Mouse (Mus musculus): ENCODE results near the gene Fbxl2. TPM values are rescaled to one million over a fixed set of nuclear protein-coding genes. Genes with fewer than 3 reads are reported as not detected.

The Fbxl2 gene
- polyA plus RNA-seq, 1 experiment, result 0.70 TPM

GRCm38 (mm10) chr9:113977225-113977840, 68.7 kb downstream of the Fbxl2 start:
- Histone ChIP-seq H3K4me1 (peaks cover 53% of the 10 kb centered on the region), H3K36me3 (replicated peaks; ENCODE audit: low read length) (peaks cover 97% of the 10 kb centered on the region), H3K9me3 (peaks cover 5% of the 10 kb centered on the region; the same call in 1 of the 2 replicates), H3K27me3 (replicated peaks) (no peaks in the 10 kb centered on the region), H3K4me3 (replicated peaks) (no peak overlapping the region)
- no peak for TF ChIP-seq FLI1 (IDR thresholded peaks at IDR 0.05; ENCODE audit: low read length)
- no peak for TF ChIP-seq GATA1 (IDR thresholded peaks at IDR 0.05; ENCODE audit: borderline replicate concordance, low read length)

GRCm38 (mm10) chr9:113976264-113976663, 69.7 kb downstream of the Fbxl2 start:
- Histone ChIP-seq H3K4me1 (peaks cover 51% of the 10 kb centered on the region), H3K36me3 (replicated peaks; ENCODE audit: low read length) (peaks cover 96% of the 10 kb centered on the region), H3K4me3 (replicated peaks) (no peak overlapping the region), H3K27me3 (replicated peaks) (no peaks in the 10 kb centered on the region), H3K9me3 (peaks cover 5% of the 10 kb centered on the region; the same call in 1 of the 2 replicates)
- TF ChIP-seq FLI1 (IDR thresholded peaks at IDR 0.05; ENCODE audit: low read length) (no peak), GATA1 (IDR thresholded peaks at IDR 0.05; ENCODE audit: borderline replicate concordance, low read length) (no peak)

GRCm38 (mm10) chr9:113975442-113975841, 70.5 kb downstream of the Fbxl2 start:
- Histone ChIP-seq H3K27me3 (replicated peaks) (no peaks in the 10 kb centered on the region), H3K4me3 (replicated peaks) (no peak overlapping the region), H3K4me1 (peaks cover 55% of the 10 kb centered on the region), H3K36me3 (replicated peaks; ENCODE audit: low read length) (peaks cover 97% of the 10 kb centered on the region), H3K9me3 (peaks cover 5% of the 10 kb centered on the region; the same call in 1 of the 2 replicates)
- TF ChIP-seq FLI1 (IDR thresholded peaks at IDR 0.05; ENCODE audit: low read length) (no peak), GATA1 (IDR thresholded peaks at IDR 0.05; ENCODE audit: borderline replicate concordance, low read length) (no peak)

DNA sequence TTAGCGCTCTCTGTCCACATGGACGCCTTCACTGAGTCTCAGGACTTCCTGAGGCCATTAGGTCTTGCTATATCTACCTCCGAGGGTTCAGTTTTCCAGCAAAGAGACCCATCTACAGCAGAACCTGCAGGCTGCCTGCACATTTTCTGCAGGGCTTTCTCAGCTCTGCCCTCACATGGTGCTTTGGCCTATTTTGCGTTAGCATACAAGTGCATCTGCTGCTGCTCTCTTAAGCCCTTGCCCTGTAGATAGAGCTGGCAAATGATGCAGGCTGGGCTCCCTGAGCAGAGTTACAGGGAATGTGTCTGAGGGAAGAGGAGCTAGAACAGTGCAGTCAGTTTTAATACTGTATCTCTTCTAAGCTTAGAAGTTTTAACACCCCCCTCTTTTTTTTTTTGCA, 71.0 kb downstream of the Fbxl2 start:
- Histone ChIP-seq H3K9me3 (peaks cover 5% of the 10 kb centered on the region; the same call in 1 of the 2 replicates), H3K36me3 (replicated peaks; ENCODE audit: low read length) (peaks cover 97% of the 10 kb centered on the region), H3K4me3 (replicated peaks) (no peak overlapping the region)

DNA sequence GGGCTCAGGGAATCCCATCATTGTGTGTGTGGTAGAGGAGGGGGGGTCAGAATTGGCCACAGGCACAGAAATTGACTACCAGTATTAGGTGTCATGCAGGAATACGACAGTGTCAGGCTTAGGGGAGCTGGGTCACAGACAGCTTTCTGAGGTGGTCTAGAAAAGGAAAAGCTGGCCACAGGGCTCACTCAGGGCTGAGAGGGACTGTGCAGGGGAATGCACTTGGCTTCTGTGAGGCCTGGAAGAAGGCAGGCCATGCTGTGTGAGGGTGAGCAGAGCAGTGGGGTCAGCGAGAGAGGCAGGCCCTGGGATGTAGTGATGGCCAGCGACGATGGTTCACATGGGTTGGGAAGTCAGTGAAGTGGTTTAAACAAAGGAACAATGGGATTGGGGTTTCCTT, 72.1 kb downstream of the Fbxl2 start:
- H3K27me3 ChIP-seq (replicated peaks), result no peaks in the 10 kb centered on the region
- TF ChIP-seq FLI1 (IDR thresholded peaks at IDR 0.05; ENCODE audit: low read length), result no peak
- no peak for TF ChIP-seq GATA1 (IDR thresholded peaks at IDR 0.05; ENCODE audit: borderline replicate concordance, low read length)
- H3K36me3 ChIP-seq (replicated peaks; ENCODE audit: low read length), result peaks cover 97% of the 10 kb centered on the region
- H3K4me1 ChIP-seq, result peaks cover 55% of the 10 kb centered on the region
- no peak overlapping the region for H3K4me3 ChIP-seq (replicated peaks)
- H3K9me3 ChIP-seq, result peaks cover 5% of the 10 kb centered on the region; the same call in 1 of the 2 replicates

More for the DNA sequence above, 71.0 kb downstream of the Fbxl2 start:
- H3K4me1 ChIP-seq, result peaks cover 55% of the 10 kb centered on the region
- H3K27me3 ChIP-seq (replicated peaks), result no peaks in the 10 kb centered on the region
- TF ChIP-seq FLI1 (IDR thresholded peaks at IDR 0.05; ENCODE audit: low read length), result no peak

DNA sequence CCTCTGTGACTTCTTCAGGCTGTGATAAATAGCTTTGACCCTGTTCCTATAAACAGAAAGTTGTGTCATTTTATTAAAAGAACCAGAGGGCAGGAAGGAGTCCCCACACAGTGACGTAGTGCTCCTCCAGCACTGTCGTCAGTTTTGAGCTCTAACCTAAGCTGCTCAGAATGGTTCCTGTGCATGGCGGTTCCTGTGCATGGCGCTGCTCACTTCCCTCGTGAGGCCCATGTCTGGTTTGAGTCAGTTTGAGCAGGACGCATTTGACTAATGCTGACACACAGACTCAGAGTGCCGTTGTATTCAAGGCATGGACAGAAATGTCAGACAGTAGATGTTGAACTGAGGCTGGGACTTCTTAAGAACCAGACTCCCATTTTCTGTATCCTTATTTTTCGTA, 74.4 kb downstream of the Fbxl2 start:
- Histone ChIP-seq H3K9me3 (peaks cover 4% of the 10 kb centered on the region; the same call in 1 of the 2 replicates), H3K4me3 (replicated peaks) (peak overlapping the region; percentile 54), H3K4me1 (peaks cover 57% of the 10 kb centered on the region), H3K27me3 (replicated peaks) (no peaks in the 10 kb centered on the region), H3K36me3 (replicated peaks; ENCODE audit: low read length) (peaks cover 97% of the 10 kb centered on the region)
- TF ChIP-seq FLI1 (IDR thresholded peaks at IDR 0.05; ENCODE audit: low read length) (no peak), GATA1 (IDR thresholded peaks at IDR 0.05; ENCODE audit: borderline replicate concordance, low read length) (no peak)

- TF ChIP-seq FLI1 (IDR thresholded peaks at IDR 0.05; ENCODE audit: low read length) (no peak), GATA1 (IDR thresholded peaks at IDR 0.05; ENCODE audit: borderline replicate concordance, low read length) (no peak)
- H3K36me3 ChIP-seq (replicated peaks; ENCODE audit: low read length), result peaks cover 97% of the 10 kb centered on the region
- H3K4me3 ChIP-seq (replicated peaks), result no peak overlapping the region
- no peaks in the 10 kb centered on the region for H3K27me3 ChIP-seq (replicated peaks)
- H3K4me1 ChIP-seq, result peaks cover 67% of the 10 kb centered on the region
- H3K9me3 ChIP-seq, result no peaks in the 10 kb centered on the region
Observed at GRCm38 (mm10) chr9:113970041-113970440, 76.0 kb downstream of the Fbxl2 start.

- no peak for TF ChIP-seq FLI1 (IDR thresholded peaks at IDR 0.05; ENCODE audit: low read length)
- no peak for TF ChIP-seq GATA1 (IDR thresholded peaks at IDR 0.05; ENCODE audit: borderline replicate concordance, low read length)
- Histone ChIP-seq H3K36me3 (replicated peaks; ENCODE audit: low read length) (peaks cover 97% of the 10 kb centered on the region), H3K9me3 (no peaks in the 10 kb centered on the region), H3K27me3 (replicated peaks) (no peaks in the 10 kb centered on the region), H3K4me3 (replicated peaks) (no peak overlapping the region), H3K4me1 (peaks cover 74% of the 10 kb centered on the region)
Observed at GRCm38 (mm10) chr9:113969399-113969798, 76.6 kb downstream of the Fbxl2 start.

DNA sequence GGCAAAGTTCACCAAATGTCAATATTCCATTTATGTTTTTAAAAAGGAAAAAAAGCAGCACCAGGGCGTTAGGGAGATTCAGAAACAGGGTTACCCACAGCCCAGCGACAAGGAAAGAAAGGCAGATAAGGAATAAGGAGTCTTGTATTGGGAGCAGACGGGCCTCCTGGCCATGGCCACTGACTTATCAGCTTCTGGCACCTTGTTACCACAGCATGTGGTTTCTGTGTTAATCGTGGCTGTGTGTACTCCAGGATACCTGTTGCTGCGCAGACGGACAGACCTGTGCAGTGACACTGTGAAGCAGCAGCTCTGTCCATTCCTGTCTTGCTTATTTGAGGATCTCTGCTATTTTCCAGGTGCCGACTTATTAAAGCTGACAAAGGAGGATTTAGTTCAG, 77.0 kb downstream of the Fbxl2 start:
- H3K27me3 ChIP-seq (replicated peaks), result no peaks in the 10 kb centered on the region
- peaks cover 97% of the 10 kb centered on the region for H3K36me3 ChIP-seq (replicated peaks; ENCODE audit: low read length)
- H3K4me3 ChIP-seq (replicated peaks), result peak overlapping the region; percentile 78
- TF ChIP-seq FLI1 (IDR thresholded peaks at IDR 0.05; ENCODE audit: low read length), result no peak
- TF ChIP-seq GATA1 (IDR thresholded peaks at IDR 0.05; ENCODE audit: borderline replicate concordance, low read length), result no peak; the same call in 2 of the 3 replicates
- peaks cover 77% of the 10 kb centered on the region for H3K4me1 ChIP-seq
- H3K9me3 ChIP-seq, result no peaks in the 10 kb centered on the region

- no peak for TF ChIP-seq FLI1 (IDR thresholded peaks at IDR 0.05; ENCODE audit: low read length)
- TF ChIP-seq GATA1 (IDR thresholded peaks at IDR 0.05; ENCODE audit: borderline replicate concordance, low read length), result no peak
- peaks cover 99% of the 10 kb centered on the region for H3K36me3 ChIP-seq (replicated peaks; ENCODE audit: low read length)
Observed at GRCm38 (mm10) chr9:113966838-113967237, 79.2 kb downstream of the Fbxl2 start.

More at GRCm38 (mm10) chr9:113966838-113967237, 79.2 kb downstream of the Fbxl2 start:
- Histone ChIP-seq H3K27me3 (replicated peaks) (no peaks in the 10 kb centered on the region), H3K4me3 (replicated peaks) (peak overlapping the region; percentile 59), H3K9me3 (no peaks in the 10 kb centered on the region), H3K4me1 (peaks cover 75% of the 10 kb centered on the region)

All from megakaryocyte, embryonic 14.5 days (primary cell).